Mouse (Mus musculus): ENCODE data around the gene Mllt10.

DNA sequence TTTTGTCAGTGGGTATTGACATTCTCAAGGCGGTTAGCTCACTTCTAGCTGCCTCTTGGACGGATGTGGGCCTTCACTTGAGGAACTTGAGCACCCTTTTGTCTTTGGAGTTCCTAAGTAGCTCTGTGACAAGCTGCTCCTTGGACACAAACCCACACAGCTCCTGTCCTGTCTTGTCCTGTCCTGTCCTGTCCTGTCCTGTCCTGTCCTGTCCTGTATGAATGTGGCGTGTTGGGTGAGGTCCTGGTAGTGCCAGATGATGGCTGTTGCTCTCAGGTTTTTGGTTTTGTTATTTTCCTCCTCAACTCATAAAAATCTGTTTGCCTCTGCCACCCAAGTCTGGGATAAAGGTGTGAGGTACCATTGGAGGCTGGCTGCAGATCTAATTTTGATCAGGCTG lies 61.4 kb downstream of the Mllt10 start:
- TF ChIP-seq CTCF (IDR thresholded peaks at IDR 0.05; ENCODE audit: low read depth) (no peak), EP300 (IDR thresholded peaks at IDR 0.05; ENCODE audit: low read depth) (no peak)

Measured in liver, embryonic 14.5 days (tissue).